Mouse (Mus musculus) intestine, embryonic 14.5 days (tissue): Measurements from ENCODE around the gene Trim41. TPM values are rescaled to one million over a fixed set of nuclear protein-coding genes. Genes with fewer than 3 reads are reported as not detected.

Source experiments
- ATAC-seq: fragments of 200-750 bp; cut with Nextera tagmentation; replicated peaks from 2 replicates; pipeline ENCODE4 v1.8.0; 2017; ENCODE audit warnings: low read depth, moderate number of reproducible peaks, moderate TSS enrichment, moderate library complexity; ENCODE audit not compliant: low FRiP score, low TSS enrichment
- DNase-seq: peaks from one replicate; pipeline ENCODE4 v3.0.0-alpha.2; 2018; ENCODE audit warnings: low spot score
- H3K27ac ChIP-seq: fragments of 300-500 bp; sonication (generic); 2 replicates; pipeline ENCODE4 v1.5.1; 2014; ENCODE audit warnings: low read depth, mild to moderate bottlenecking, control low read depth
- H3K27me3 ChIP-seq: fragments of 300-500 bp; sonication (generic); replicated peaks from 2 replicates; pipeline ENCODE4 v1.6.1; 2014; ENCODE audit warnings: low read length, control low read depth; ENCODE audit not compliant: control insufficient read depth, insufficient read depth
- H3K36me3 ChIP-seq: fragments of 300-500 bp; sonication (generic); 2 replicates; pipeline ENCODE4 v1.6.1; 2014; ENCODE audit warnings: low read length, control low read depth; ENCODE audit not compliant: control insufficient read depth, insufficient read depth
- H3K4me1 ChIP-seq: fragments of 300-500 bp; sonication (generic); replicated peaks from 2 replicates; pipeline ENCODE4 v1.6.1; 2014; ENCODE audit warnings: low read length, control low read depth, mixed read lengths; ENCODE audit not compliant: control insufficient read depth, insufficient read depth
- H3K4me2 ChIP-seq: fragments of 300-500 bp; sonication (generic); 2 replicates; pipeline ENCODE4 v1.6.1; 2014; ENCODE audit warnings: low read length
- H3K4me3 ChIP-seq: fragments of 300-500 bp; sonication (generic); 2 replicates; pipeline ENCODE4 v1.5.1; 2014; ENCODE audit warnings: low read depth, low read length, control low read depth, mixed read lengths
- H3K9ac ChIP-seq: fragments of 300-500 bp; sonication (generic); 2 replicates; pipeline ENCODE4 v1.6.1; 2014; ENCODE audit warnings: mild to moderate bottlenecking, low read length
- H3K9me3 ChIP-seq: fragments of 300-500 bp; sonication (generic); 2 replicates; pipeline ENCODE4 v1.6.1; 2016; ENCODE audit warnings: low read length, control low read depth; ENCODE audit not compliant: control insufficient read depth
- WGBS: fragments of 180-500 bp; shearing (Covaris S2); extraction: QIAGEN DNeasy Blood & Tissue Kit; methylation state at CpG from one replicate; pipeline ENCODE4 v1.1.7; 2014; 5-methylcytosine and 5-hydroxymethylcytosine counted together
- polyA plus RNA-seq: library from polyadenylated mRNA; unstranded; fragments of >200 nt; fragmentation: Nextera tagmentation; extraction: Ambion mirVana; gene quantifications from 2 replicates; pipeline ENCODE4 v1.2.1, GENCODE M21; 2014

Trim41 gene
- polyA plus RNA-seq, 1 experiment from 2014 or later = 5.0 TPM

- WGBS = 88% methylated on average over 2 of the region's 2 CpGs
- DNase-seq (no peak), ATAC-seq (no peak)
- Histone ChIP-seq H3K36me3 (peaks cover 87% of the 10 kb centered on the region), H3K4me3 (no peak overlapping the region), H3K4me1 (peaks cover 7% of the 10 kb centered on the region), H3K4me2 (no peak overlapping the region), H3K9me3 (no peaks in the 10 kb centered on the region), H3K9ac (no peak overlapping the region), H3K27ac (no peak overlapping the region), H3K27me3 (no peaks in the 10 kb centered on the region)
Measured at GRCm38 (mm10) chr11:48804922-48805321, 12.2 kb downstream of the Trim41 start.

DNA sequence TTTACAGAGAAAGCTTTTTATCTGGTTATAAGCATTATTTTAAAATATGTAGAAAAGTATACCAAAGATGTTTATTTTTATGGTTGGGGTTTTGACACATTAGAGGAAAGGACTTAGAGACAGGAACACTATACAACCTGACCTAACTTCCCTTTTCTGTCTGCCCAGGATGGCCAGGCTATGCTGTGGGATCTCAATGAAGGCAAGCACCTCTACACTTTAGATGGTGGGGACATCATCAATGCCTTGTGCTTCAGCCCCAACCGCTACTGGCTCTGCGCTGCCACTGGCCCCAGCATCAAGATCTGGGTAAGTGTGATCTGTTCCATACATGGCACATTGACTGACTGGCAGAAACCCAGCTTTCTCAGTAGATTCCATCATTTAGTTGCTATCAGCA, 13.2 kb downstream of the Trim41 start:
- no peak overlapping the region for H3K4me3 ChIP-seq
- no peaks in the 10 kb centered on the region for H3K27me3 ChIP-seq
- DNase-seq (no peak), ATAC-seq (no peak)
- peaks cover 79% of the 10 kb centered on the region for H3K36me3 ChIP-seq
- WGBS = 98% methylated on average over 2 of the region's 2 CpGs
- no peak overlapping the region for H3K4me2 ChIP-seq
- no peak overlapping the region for H3K27ac ChIP-seq
- H3K4me1 ChIP-seq = peaks cover 7% of the 10 kb centered on the region
- no peaks in the 10 kb centered on the region for H3K9me3 ChIP-seq
- no peak overlapping the region for H3K9ac ChIP-seq

- Histone ChIP-seq H3K4me3 (peak overlapping the region; percentile 97), H3K27me3 (no peaks in the 10 kb centered on the region), H3K4me1 (peaks cover 11% of the 10 kb centered on the region), H3K4me2 (peak overlapping the region; percentile 88), H3K36me3 (peaks cover 60% of the 10 kb centered on the region), H3K27ac (no peak overlapping the region), H3K9me3 (no peaks in the 10 kb centered on the region), H3K9ac (peak overlapping the region; percentile 97)
- ATAC-seq (no peak), DNase-seq (no peak)
- WGBS = 74% methylated on average over 17 of the region's 17 CpGs
Measured at GRCm38 (mm10) chr11:48801831-48802772, 15.1 kb downstream of the Trim41 start.

DNA sequence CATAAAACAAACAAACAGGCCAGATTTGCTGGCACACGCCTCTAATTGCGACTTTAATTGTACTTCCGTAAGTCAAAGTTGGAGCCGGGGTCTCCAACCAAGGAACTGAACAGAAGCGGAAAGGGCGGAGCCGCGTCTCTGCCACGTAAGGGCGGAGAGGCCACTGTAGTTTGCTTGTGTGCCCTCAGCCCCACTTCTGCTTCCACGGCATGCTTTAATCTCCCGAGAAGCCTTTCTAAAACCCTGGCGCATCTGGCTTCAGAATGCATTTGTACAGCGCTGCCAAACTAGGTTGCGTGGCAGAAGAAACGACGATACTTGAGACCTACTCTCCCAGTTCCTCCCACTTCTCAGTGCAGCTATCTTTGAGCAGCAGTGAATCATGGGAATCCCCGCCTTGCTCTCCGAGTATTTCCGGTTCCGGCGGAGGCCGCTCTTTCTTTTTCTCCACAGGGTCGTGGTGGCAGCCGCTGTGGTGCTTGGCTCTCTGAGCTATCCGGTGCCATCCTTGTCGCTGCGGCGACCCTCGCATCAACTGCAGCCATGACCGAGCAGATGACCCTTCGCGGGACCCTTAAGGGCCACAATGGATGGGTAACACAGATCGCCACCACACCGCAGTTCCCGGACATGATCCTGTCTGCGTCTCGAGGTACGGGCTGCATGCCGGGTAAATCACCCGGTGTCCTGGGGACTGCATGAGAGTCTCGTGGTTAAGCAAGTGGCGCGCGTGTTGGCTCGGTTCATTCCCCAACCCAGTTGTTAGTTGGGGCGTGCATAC, 17.0 kb downstream of the Trim41 start, which contains the start of gene Rack1:
Gene Rack1, plus strand, starts transcription at position 412 of the 781 bp plus-strand sequence.
- under 1% methylated on average over 47 of the region's 47 CpGs for WGBS
- no peaks in the 10 kb centered on the region for H3K9me3 ChIP-seq
- no peaks in the 10 kb centered on the region for H3K27me3 ChIP-seq
- ATAC-seq (peak; percentile 90), DNase-seq (peak; percentile 98)
- peak within 1 kb of the TSS; percentile 88 for H3K4me2 ChIP-seq
- peaks cover 11% of the 10 kb centered on the region for H3K4me1 ChIP-seq
- peak within 1 kb of the TSS; percentile 93 for H3K27ac ChIP-seq
- H3K9ac ChIP-seq = peak within 1 kb of the TSS; percentile 97
- H3K36me3 ChIP-seq = peaks cover 40% of the 10 kb centered on the region
- H3K4me3 ChIP-seq = peak within 1 kb of the TSS; percentile 97

DNA sequence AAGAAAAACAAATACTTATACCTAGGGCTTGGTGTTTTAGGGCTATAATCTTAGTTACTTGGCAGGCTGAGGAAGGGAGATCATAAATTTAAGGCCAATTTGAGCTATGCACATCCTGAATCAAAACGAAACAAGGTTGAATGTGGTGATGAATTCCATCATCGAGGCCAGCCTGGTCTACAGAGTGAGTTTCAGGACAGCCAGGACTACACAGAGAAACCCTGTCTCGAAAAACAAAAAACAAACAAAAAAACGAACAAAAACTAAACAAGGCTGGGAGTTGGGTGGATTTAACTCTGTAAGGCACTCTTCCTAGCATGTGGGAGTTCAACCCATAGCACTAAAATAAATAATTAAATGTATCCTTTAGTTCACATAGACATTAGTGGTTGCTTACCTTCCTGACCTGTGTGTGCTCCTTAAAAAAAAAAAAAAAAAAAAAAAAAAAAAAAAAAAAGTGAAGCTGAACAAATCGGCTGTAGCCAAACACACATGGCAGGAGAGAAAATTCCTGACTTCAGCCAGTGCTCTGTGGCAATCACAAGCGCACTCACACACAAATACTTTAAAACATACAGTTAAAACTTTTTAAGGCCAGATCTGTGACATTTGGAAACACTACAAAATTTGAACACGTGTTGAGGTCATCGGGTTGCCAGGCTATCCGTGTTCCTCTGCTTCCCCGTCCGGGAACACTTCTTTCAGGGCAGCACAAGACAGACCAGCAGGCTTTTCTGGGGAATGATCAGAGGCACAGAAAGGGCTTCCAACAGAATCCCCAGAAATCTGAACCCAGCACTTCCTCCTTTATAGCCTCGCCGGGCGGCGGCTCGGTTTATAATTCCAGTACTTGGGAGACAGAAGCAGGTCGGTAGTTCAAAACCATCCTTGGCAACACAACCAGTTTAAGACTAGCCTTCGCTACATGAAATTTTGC, 17.9 kb downstream of the Trim41 start:
- Histone ChIP-seq H3K4me2 (peak overlapping the region; percentile 88), H3K4me3 (peak overlapping the region; percentile 97), H3K27me3 (no peaks in the 10 kb centered on the region), H3K36me3 (peaks cover 32% of the 10 kb centered on the region), H3K27ac (peak overlapping the region; percentile 93), H3K9me3 (no peaks in the 10 kb centered on the region), H3K4me1 (peaks cover 11% of the 10 kb centered on the region), H3K9ac (peak overlapping the region; percentile 97)
- WGBS = 6% methylated on average over 18 of the region's 18 CpGs
- DNase-seq (no peak), ATAC-seq (peak; percentile 13; the same call in 1 of the 2 replicates)

GRCm38 (mm10) chr11:48798308-48798707, 18.8 kb downstream of the Trim41 start:
- 77% methylated on average over 7 of the region's 7 CpGs for WGBS
- Histone ChIP-seq H3K9me3 (no peaks in the 10 kb centered on the region), H3K36me3 (peaks cover 22% of the 10 kb centered on the region), H3K9ac (no peak overlapping the region; the same call in 1 of the 2 replicates), H3K27ac (no peak overlapping the region), H3K27me3 (no peaks in the 10 kb centered on the region), H3K4me2 (peak overlapping the region; percentile 88), H3K4me1 (peaks cover 11% of the 10 kb centered on the region), H3K4me3 (no peak overlapping the region)
- DNase-seq (no peak), ATAC-seq (no peak)

DNA sequence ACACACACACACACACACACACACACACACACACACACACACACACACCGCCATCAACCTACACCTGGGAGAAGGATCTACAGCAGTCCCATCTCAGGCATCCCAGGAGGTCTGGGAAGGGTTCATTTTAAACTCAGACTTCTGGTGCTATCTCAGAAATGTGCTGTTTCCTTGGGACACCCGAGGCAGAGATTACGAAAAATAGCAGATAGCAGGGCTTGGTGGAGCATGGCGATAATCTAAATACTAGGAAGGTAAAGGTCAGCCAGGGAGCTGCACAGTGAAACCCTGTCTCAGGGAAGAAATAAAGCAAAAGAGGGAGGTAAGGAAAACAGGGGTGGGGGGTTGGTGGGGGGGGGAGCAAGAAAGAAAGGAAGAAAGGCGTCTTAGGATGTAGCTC, 19.9 kb downstream of the Trim41 start:
- no peaks in the 10 kb centered on the region for H3K9me3 ChIP-seq
- no peak overlapping the region for H3K27ac ChIP-seq
- H3K27me3 ChIP-seq = no peaks in the 10 kb centered on the region
- no peak overlapping the region for H3K4me2 ChIP-seq
- H3K36me3 ChIP-seq = peaks cover 12% of the 10 kb centered on the region
- no peak overlapping the region for H3K4me3 ChIP-seq
- peaks cover 11% of the 10 kb centered on the region for H3K4me1 ChIP-seq
- WGBS = 77% methylated on average over 5 of the region's 5 CpGs
- no peak for DNase-seq
- no peak overlapping the region for H3K9ac ChIP-seq
- no peak for ATAC-seq

GRCm38 (mm10) chr11:48796290-48796689, 20.9 kb downstream of the Trim41 start:
- no peak for ATAC-seq

More at GRCm38 (mm10) chr11:48796290-48796689, 20.9 kb downstream of the Trim41 start:
- DNase-seq = no peak
- Histone ChIP-seq H3K36me3 (peaks cover 3% of the 10 kb centered on the region; the same call in 1 of the 2 replicates), H3K4me3 (no peak overlapping the region), H3K9ac (no peak overlapping the region), H3K27ac (no peak overlapping the region), H3K4me1 (peaks cover 4% of the 10 kb centered on the region; the same call in 1 of the 2 replicates), H3K4me2 (no peak overlapping the region), H3K9me3 (no peaks in the 10 kb centered on the region), H3K27me3 (no peaks in the 10 kb centered on the region)
- WGBS = 84% methylated on average over 4 of the region's 4 CpGs
